Mouse (Mus musculus) heart, postnatal 0 days (tissue): ENCODE measurements at regions not wholly inside any gene's neighbourhood (a gene's known extent, or its start where the extent isn't known, plus 50 kb on each side); places are given as distances from the start of the nearest gene placed in this dataset.

Experiments
- ATAC-seq: fragments of 200-750 bp; cut with Nextera tagmentation; 2 replicates; pipeline ENCODE4 v1.8.0; 2017; ENCODE audit warnings: low read depth, moderate number of reproducible peaks, moderate library complexity; ENCODE audit not compliant: insufficient read depth
- DNase-seq: peaks from one replicate; pipeline ENCODE4 v3.0.0-alpha.2; 2016; ENCODE audit warnings: low spot score
- H3K27ac ChIP-seq: fragments of 300-500 bp; sonication (generic); 2 replicates; pipeline ENCODE4 v1.5.1; 2014; ENCODE audit warnings: low read depth, mild to moderate bottlenecking
- H3K27me3 ChIP-seq: fragments of 300-500 bp; sonication (generic); 2 replicates; pipeline ENCODE4 v1.6.1; 2014; ENCODE audit warnings: low read length, mixed read lengths; ENCODE audit not compliant: control insufficient read depth, insufficient read depth
- H3K36me3 ChIP-seq: fragments of 300-500 bp; sonication (generic); replicated peaks from 2 replicates; pipeline ENCODE4 v1.6.1; 2014; ENCODE audit warnings: low read length, mixed read lengths; ENCODE audit not compliant: control insufficient read depth, insufficient read depth
- H3K4me1 ChIP-seq: fragments of 300-500 bp; sonication (generic); 2 replicates; pipeline ENCODE4 v1.6.1; 2014; ENCODE audit warnings: antibody characterized with exemption; ENCODE audit not compliant: control insufficient read depth, insufficient read depth
- H3K4me2 ChIP-seq: fragments of 300-500 bp; sonication (generic); 2 replicates; pipeline ENCODE4 v1.6.1; 2014; ENCODE audit warnings: low read depth, mild to moderate bottlenecking, low read length, moderate library complexity
- H3K4me3 ChIP-seq: fragments of 300-500 bp; sonication (generic); 2 replicates; pipeline ENCODE4 v1.5.1; 2014; ENCODE audit warnings: low read depth, low read length
- H3K9ac ChIP-seq: fragments of 300-500 bp; sonication (generic); replicated peaks from 2 replicates; pipeline ENCODE4 v1.6.1; 2014; ENCODE audit warnings: low read depth, low read length, mixed read lengths
- H3K9me3 ChIP-seq: fragments of 300-500 bp; sonication (generic); replicated peaks from 2 replicates; pipeline ENCODE4 v1.6.1; 2016; ENCODE audit warnings: low read length; ENCODE audit not compliant: control insufficient read depth
- CTCF ChIP-seq: IDR thresholded peaks from 2 replicates; pipeline ENCODE4 v1.5.1; 2016; ENCODE audit warnings: antibody characterized with exemption, control low read depth, low read depth
- EP300 ChIP-seq: IDR thresholded peaks from 2 replicates; pipeline ENCODE4 v1.6.1; 2016; ENCODE audit warnings: antibody characterized with exemption, low read depth
- WGBS: fragments of 180-500 bp; shearing (Covaris S2); extraction: QIAGEN DNeasy Blood & Tissue Kit; methylation state at CpG from one replicate; pipeline ENCODE4 v1.1.7; 2014; 5-methylcytosine and 5-hydroxymethylcytosine counted together

GRCm38 (mm10) chr3:35088241-35089080, 438.3 kb downstream of the Sox2 start:
- no peak overlapping the region for H3K9ac ChIP-seq
- H3K4me2 ChIP-seq = no peak overlapping the region
- DNase-seq (no peak), ATAC-seq (no peak)
- no peaks in the 10 kb centered on the region for H3K27me3 ChIP-seq
- H3K4me1 ChIP-seq = 0 out of 2 replicates have a peak, but pooled peaks cover 7% of the 10 kb centered on the region
- 79% methylated on average over 19 of the region's 19 CpGs for WGBS
- no peak overlapping the region for H3K27ac ChIP-seq
- no peak overlapping the region for H3K4me3 ChIP-seq
- no peaks in the 10 kb centered on the region for H3K36me3 ChIP-seq
- TF ChIP-seq EP300 = no peak
- TF ChIP-seq CTCF = no peak
- H3K9me3 ChIP-seq = no peaks in the 10 kb centered on the region

- 64% methylated on average over 5 of the region's 5 CpGs for WGBS
- no peak for DNase-seq
- Histone ChIP-seq H3K4me3 (no peak overlapping the region), H3K4me2 (no peak overlapping the region), H3K27me3 (no peaks in the 10 kb centered on the region), H3K9me3 (no peaks in the 10 kb centered on the region), H3K9ac (no peak overlapping the region), H3K36me3 (no peaks in the 10 kb centered on the region), H3K27ac (no peak overlapping the region), H3K4me1 (no peaks in the 10 kb centered on the region)
- TF ChIP-seq CTCF (no peak), EP300 (no peak)
- ATAC-seq = peak; percentile 30; the same call in 1 of the 2 replicates
Observed at GRCm38 (mm10) chr3:35090496-35091133, 440.4 kb downstream of the Sox2 start.

GRCm38 (mm10) chr3:35093001-35093400, 442.8 kb downstream of the Sox2 start:
- H3K36me3 ChIP-seq = no peaks in the 10 kb centered on the region

GRCm38 (mm10) chr3:35095221-35095620, 445.0 kb downstream of the Sox2 start:
- ATAC-seq = no peak
- H3K27ac ChIP-seq = no peak overlapping the region

More at GRCm38 (mm10) chr3:35093001-35093400, 442.8 kb downstream of the Sox2 start:
- 60% methylated on average over 9 of the region's 9 CpGs for WGBS
- ATAC-seq (no peak), DNase-seq (no peak)
- H3K4me3 ChIP-seq = no peak overlapping the region
- H3K27ac ChIP-seq = no peak overlapping the region
- no peak overlapping the region for H3K9ac ChIP-seq
- H3K9me3 ChIP-seq = no peaks in the 10 kb centered on the region
- TF ChIP-seq CTCF (no peak), EP300 (no peak)
- no peaks in the 10 kb centered on the region for H3K4me1 ChIP-seq
- H3K4me2 ChIP-seq = no peak overlapping the region
- H3K27me3 ChIP-seq = no peaks in the 10 kb centered on the region

GRCm38 (mm10) chr3:35096381-35096780, 446.2 kb downstream of the Sox2 start:
- Histone ChIP-seq H3K9me3 (no peaks in the 10 kb centered on the region), H3K4me3 (no peak overlapping the region), H3K9ac (no peak overlapping the region), H3K27me3 (no peaks in the 10 kb centered on the region), H3K36me3 (no peaks in the 10 kb centered on the region), H3K4me2 (no peak overlapping the region), H3K4me1 (0 out of 2 replicates have a peak, but pooled peaks cover 3% of the 10 kb centered on the region), H3K27ac (no peak overlapping the region)
- DNase-seq = no peak
- TF ChIP-seq EP300 (no peak), CTCF (no peak)
- ATAC-seq = no peak
- 74% methylated on average over 5 of the region's 5 CpGs for WGBS

More at GRCm38 (mm10) chr3:35095221-35095620, 445.0 kb downstream of the Sox2 start:
- H3K36me3 ChIP-seq = no peaks in the 10 kb centered on the region
- 85% methylated on average over 8 of the region's 8 CpGs for WGBS
- DNase-seq = no peak
- TF ChIP-seq EP300 (no peak), CTCF (no peak)
- no peaks in the 10 kb centered on the region for H3K9me3 ChIP-seq
- no peaks in the 10 kb centered on the region for H3K4me1 ChIP-seq
- no peak overlapping the region for H3K9ac ChIP-seq
- H3K4me3 ChIP-seq = no peak overlapping the region
- no peaks in the 10 kb centered on the region for H3K27me3 ChIP-seq
- H3K4me2 ChIP-seq = no peak overlapping the region
